Mouse (Mus musculus) kidney, adult 11 months (tissue): ENCODE data around the gene Pigx.

Experiments
- DNase-seq: peaks from one replicate; pipeline ENCODE4 v3.0.0; 2022

Pigx gene

DNA sequence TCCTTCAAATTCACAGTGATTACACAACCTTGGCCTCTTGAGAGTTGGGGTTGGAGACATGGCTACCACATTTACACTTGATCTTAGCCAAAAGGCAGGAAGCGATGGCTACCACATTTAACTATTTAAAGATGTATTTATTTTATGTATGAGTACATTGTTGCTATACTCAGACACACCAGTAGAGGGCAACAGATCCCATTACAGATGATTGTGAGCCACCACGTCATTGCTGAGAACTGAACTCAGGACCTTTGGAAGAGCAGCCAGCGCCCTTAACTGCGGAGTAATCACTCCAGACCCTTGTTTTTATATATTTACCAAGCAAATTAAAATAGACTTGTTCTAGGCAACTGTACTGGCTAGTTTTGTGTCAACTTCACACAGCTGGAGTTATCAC, 57.2 kb downstream of the Pigx start:
- no peak for DNase-seq
